Mouse (Mus musculus) mesoderm, embryonic 11.5 days (tissue): ENCODE measurements around the gene Smad6.
A peak's percentile ranks its signal among the peaks of the same experiment; 100 is the strongest.

Experiments
- DNase-seq: peaks from one replicate; pipeline ENCODE4 v3.0.0-alpha.2; 2012; ENCODE audit warnings: low read depth, low spot score

Smad6 gene

GRCm38 (mm10) chr9:64021319-64021850, 474 bp downstream of the Smad6 start:
- no peak for DNase-seq

- no peak for DNase-seq
Measured at GRCm38 (mm10) chr9:64020606-64021318, 1.1 kb downstream of the Smad6 start.

GRCm38 (mm10) chr9:64020171-64020605, 1.7 kb downstream of the Smad6 start:
- no peak for DNase-seq

GRCm38 (mm10) chr9:64019036-64019886, 2.6 kb downstream of the Smad6 start:
- DNase-seq = no peak

- DNase-seq = peak; percentile 78
Measured at GRCm38 (mm10) chr9:64017861-64018793, 3.7 kb downstream of the Smad6 start.

- peak; percentile 80 for DNase-seq
Measured at GRCm38 (mm10) chr9:64016648-64017400, 5.0 kb downstream of the Smad6 start.

GRCm38 (mm10) chr9:64016092-64016491, 5.8 kb downstream of the Smad6 start:
- no peak for DNase-seq

GRCm38 (mm10) chr9:64014801-64015200, 7.1 kb downstream of the Smad6 start:
- no peak for DNase-seq

- DNase-seq = no peak
Measured at GRCm38 (mm10) chr9:64011356-64011755, 10.5 kb downstream of the Smad6 start.

- no peak for DNase-seq
Measured at GRCm38 (mm10) chr9:64002981-64003380, 18.9 kb downstream of the Smad6 start.

- no peak for DNase-seq
Measured at GRCm38 (mm10) chr9:64001081-64001480, 20.8 kb downstream of the Smad6 start.

GRCm38 (mm10) chr9:64000085-64000484, 21.8 kb downstream of the Smad6 start:
- no peak for DNase-seq

- no peak for DNase-seq
Measured at GRCm38 (mm10) chr9:63999194-63999593, 22.7 kb downstream of the Smad6 start.

GRCm38 (mm10) chr9:63998026-63998425, 23.8 kb downstream of the Smad6 start:
- no peak for DNase-seq

- no peak for DNase-seq
Measured at GRCm38 (mm10) chr9:63997439-63997838, 24.4 kb downstream of the Smad6 start.

- no peak for DNase-seq
Measured at GRCm38 (mm10) chr9:63993256-63993655, 28.6 kb downstream of the Smad6 start.

- no peak for DNase-seq
Measured at GRCm38 (mm10) chr9:63992761-63993160, 29.1 kb downstream of the Smad6 start.

- no peak for DNase-seq
Measured at GRCm38 (mm10) chr9:63991193-63991592, 30.7 kb downstream of the Smad6 start.

- DNase-seq = no peak
Measured at GRCm38 (mm10) chr9:63989641-63990040, 32.2 kb downstream of the Smad6 start.

- DNase-seq = no peak
Measured at GRCm38 (mm10) chr9:63989214-63989613, 32.6 kb downstream of the Smad6 start.

GRCm38 (mm10) chr9:63985125-63985524, 36.7 kb downstream of the Smad6 start:
- no peak for DNase-seq
